Mouse (Mus musculus): ENCODE measurements around the gene Serpinb6b.

DNA sequence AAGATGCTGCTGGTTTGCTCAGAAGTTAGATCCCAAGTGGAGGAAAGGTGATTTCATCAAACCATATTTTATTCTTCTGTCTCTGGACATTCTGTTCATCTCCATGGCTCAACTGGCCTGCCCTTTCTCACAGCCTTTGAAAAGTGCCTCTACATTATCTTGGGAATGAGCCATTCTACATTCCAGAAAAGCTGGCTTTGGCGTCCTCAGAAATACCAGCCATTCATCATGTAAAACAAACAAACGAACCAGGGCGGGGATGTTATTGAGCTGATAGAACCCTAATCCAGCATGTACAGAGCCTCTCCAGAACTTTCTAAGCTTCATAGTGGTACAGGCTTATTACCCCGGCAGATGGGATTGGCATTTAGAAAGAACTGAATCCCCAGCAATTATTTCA, 7.1 kb upstream of the Serpinb6b start:
- TF ChIP-seq POLR2A (IDR thresholded peaks at IDR 0.05; ENCODE audit: borderline replicate concordance, extremely low read depth, insufficient read depth, insufficient read length, poor library complexity, severe bottlenecking) (no peak), CTCF (IDR thresholded peaks at IDR 0.05; ENCODE audit: borderline replicate concordance, extremely low read depth, insufficient read depth, insufficient read length) (no peak)

Data from brain, embryonic 14.5 days (tissue).